Mouse (Mus musculus): Measurements from ENCODE around the gene Gm27029.

GRCm38 (mm10) chr11:101460321-101460720 is 35.7 kb upstream of the Gm27029 start:
- TF ChIP-seq CTCF (IDR thresholded peaks at IDR 0.05; ENCODE audit: borderline replicate concordance, insufficient read depth, low read depth, low read length) (no peak), POLR2A (IDR thresholded peaks at IDR 0.05; ENCODE audit: borderline replicate concordance, insufficient read depth, low read length) (no peak)

Data from cerebellum, adult 2 months (tissue).